Mouse (Mus musculus): ENCODE data around the gene Zscan26.
"Not testable (repeated sequence)": the region's sequence is repeated elsewhere in the genome, so short reads cannot be mapped to it uniquely, and the experiment has no call there.

Zscan26 gene

GRCm38 (mm10) chr13:21453449-21453848, at the start of gene Zscan26:
Gene Zscan26, minus strand, starts transcription at chr13:21453730.
- DNase-seq (ENCODE audit: low read depth, low spot score) = peak; percentile 86

GRCm38 (mm10) chr13:21502296-21502695, 48.8 kb upstream of the Zscan26 start:
- DNase-seq (ENCODE audit: low read depth, low spot score) = no peak

DNA sequence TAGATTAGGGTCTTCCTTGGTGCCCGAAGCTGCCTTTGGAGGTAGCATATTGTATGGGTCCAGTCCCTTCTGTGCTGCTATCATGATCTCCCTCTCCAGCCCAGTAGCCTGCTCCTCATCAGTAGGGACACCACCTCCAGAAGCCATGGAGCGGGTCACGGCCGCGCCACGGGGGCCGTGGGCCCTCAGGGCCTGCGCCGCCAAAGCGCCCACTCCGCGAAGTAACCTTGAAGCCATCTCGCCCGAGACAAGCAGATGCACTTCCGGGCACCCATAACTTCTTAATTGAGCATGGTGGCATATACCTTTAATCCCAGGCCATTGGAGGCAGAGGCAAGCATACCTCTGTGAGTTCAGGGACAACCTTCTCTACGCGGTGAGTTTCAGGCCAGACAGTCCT, 47.7 kb upstream of the Zscan26 start, which contains the start of gene Gm11273:
Gene Gm11273, minus strand, starts transcription at position 237 of the 400 bp plus-strand sequence.
- DNase-seq (ENCODE audit: low read depth, low spot score) = not testable (repeated sequence)

DNA sequence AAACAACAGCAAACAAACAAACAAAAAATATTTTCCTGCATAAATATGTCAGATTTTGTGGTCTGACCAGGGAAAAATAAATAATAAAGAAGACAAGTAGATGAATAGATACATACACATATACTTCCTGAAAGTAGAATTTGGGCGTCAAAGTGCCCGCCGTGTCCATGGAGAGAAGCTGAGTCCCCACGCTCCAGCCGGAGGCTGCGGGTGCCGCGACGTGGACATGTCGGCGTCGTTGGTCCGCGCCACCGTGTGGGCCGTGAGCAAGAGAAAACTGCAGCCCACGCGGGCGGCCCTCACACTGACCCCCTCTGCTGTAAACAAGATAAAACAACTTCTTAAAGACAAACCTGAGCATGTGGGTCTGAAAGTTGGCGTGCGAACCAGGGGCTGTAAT, 41.5 kb upstream of the Zscan26 start, which contains the start of gene AK157302:
Gene AK157302, plus strand, starts transcription at position 144 of the 400 bp plus-strand sequence.
- DNase-seq (ENCODE audit: low read depth, low spot score) = no peak

DNA sequence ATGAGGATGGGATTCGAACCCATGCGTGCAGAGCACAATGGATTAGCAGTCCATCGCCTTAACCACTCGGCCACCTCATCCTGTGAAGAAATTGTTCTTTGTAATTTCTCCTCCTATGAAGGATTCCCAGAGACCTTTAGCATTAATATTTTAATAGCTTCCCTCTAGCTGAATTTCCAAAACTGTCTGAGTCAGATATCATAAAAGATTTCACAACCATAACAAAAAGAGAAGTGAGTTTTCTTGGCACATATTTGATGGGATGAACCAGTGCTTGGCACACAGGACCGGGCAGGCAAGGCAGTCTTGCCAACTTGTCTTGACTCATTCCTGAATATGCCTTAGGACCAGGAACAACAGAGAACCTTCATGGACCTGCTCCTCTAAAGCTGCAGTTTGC, 39.3 kb upstream of the Zscan26 start:
- DNase-seq (ENCODE audit: low read depth, low spot score) = no peak

GRCm38 (mm10) chr13:21486881-21487280, 33.4 kb upstream of the Zscan26 start:
- DNase-seq (ENCODE audit: low read depth, low spot score) = no peak

DNA sequence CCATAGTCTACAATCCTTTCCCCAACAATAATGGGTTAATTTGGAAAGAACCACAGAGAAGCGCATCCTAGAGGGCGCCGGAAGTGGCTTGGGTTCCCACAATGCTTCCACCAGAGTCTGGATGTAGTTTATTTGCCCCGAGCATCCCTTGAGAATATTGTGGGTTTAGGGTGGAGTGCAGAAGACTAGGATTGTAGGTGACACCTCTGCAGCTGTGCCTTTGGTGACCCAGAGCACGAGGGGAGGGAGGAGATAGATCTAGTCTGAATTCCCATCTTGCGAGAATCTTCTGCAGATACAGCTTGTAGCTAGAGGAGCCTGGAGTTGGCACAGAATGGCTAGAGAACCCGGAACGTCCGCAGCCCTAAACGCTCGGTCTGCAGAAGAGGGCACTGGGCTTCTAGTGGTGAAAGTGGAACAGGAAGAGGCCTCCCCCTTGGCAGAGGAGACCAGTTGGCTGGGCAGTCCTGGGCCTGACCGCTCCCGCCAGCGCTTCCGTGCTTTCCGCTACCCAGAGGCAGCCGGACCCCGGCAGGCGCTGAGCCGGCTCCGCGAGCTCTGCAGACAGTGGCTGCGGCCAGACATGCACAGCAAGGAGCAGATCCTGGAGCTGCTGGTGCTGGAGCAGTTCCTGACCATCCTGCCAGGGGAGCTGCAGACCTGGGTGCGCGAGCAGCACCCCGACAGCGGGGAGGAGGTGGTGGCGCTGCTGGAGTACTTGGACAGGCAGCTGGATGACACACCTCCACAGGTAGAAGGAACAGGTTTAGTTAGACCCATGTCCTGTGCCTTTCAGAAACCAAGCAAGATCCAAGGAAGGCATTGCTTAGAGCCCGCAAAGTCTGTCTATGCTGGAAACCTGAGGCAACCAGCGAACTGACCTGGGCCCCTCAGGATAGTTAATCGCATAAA, 25.5 kb upstream of the Zscan26 start, which contains the start of the genes Zkscan4 and Gm10065:
Gene Zkscan4, plus strand, starts transcription at position 149 of the 912 bp plus-strand sequence.
Gene Gm10065, minus strand, starts transcription at position 683 of the 912 bp plus-strand sequence.
- peak; percentile 38 for DNase-seq (ENCODE audit: low read depth, low spot score)

- no peak for DNase-seq (ENCODE audit: low read depth, low spot score)
Observed at GRCm38 (mm10) chr13:21472427-21472826, 18.9 kb upstream of the Zscan26 start.

GRCm38 (mm10) chr13:21469097-21469496, 15.6 kb upstream of the Zscan26 start:
- no peak for DNase-seq (ENCODE audit: low read depth, low spot score)

- DNase-seq (ENCODE audit: low read depth, low spot score) = peak; percentile 81
Observed at GRCm38 (mm10) chr13:21468061-21469019, 14.8 kb upstream of the Zscan26 start, which contains the start of gene Nkapl. Gene Nkapl, minus strand, starts transcription at chr13:21468509.

- DNase-seq (ENCODE audit: low read depth, low spot score) = no peak
Observed at GRCm38 (mm10) chr13:21467336-21467735, 13.8 kb upstream of the Zscan26 start.

GRCm38 (mm10) chr13:21462516-21462915, 9.0 kb upstream of the Zscan26 start:
- not testable (repeated sequence) for DNase-seq (ENCODE audit: low read depth, low spot score)

GRCm38 (mm10) chr13:21456347-21456746, 2.8 kb upstream of the Zscan26 start:
- no peak for DNase-seq (ENCODE audit: low read depth, low spot score)

- no peak for DNase-seq (ENCODE audit: low read depth, low spot score)
Observed at GRCm38 (mm10) chr13:21454133-21454532, 603 bp upstream of the Zscan26 start.

- no peak for DNase-seq (ENCODE audit: low read depth, low spot score)
Observed at GRCm38 (mm10) chr13:21453042-21453441, 488 bp downstream of the Zscan26 start.

DNA sequence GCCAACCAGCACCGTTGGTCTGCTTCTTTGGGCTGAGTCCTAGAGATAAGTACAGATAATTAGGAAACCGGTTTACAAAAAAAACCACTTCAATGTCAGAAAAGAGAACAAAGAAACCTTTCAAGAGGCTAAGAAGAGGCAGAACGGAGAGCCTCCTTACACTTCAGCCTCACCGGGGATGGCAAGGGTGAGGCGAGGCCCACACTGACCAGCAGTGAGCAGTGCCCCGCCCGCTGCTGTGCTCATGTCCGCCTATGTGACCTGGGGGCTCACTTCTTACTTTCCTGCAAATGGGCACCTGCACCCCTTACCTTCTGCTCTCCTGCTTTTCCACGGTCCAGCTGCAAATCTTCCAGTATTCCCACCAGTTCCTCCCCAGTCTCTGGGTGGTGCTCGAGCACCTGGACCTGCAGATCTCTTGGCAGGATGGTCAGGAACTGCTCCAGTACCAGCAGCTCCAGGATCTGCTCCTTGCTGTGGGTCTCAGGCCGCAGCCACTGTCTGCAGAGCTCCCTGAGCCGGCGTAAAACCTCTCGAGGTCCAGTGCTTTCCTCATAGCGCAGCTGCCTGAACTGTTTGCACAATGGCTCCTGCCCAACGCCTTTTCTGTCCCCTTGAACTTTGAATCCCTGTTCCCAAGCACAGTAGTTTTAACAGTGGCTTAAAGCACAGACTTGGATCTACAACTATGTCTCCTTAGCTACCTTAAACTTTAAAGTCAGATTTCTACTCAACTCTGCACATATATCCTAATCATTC, 5.5 kb downstream of the Zscan26 start:
- no peak for DNase-seq (ENCODE audit: low read depth, low spot score)

- no peak for DNase-seq (ENCODE audit: low read depth, low spot score)
Observed at GRCm38 (mm10) chr13:21446796-21447195, 6.7 kb downstream of the Zscan26 start.

DNA sequence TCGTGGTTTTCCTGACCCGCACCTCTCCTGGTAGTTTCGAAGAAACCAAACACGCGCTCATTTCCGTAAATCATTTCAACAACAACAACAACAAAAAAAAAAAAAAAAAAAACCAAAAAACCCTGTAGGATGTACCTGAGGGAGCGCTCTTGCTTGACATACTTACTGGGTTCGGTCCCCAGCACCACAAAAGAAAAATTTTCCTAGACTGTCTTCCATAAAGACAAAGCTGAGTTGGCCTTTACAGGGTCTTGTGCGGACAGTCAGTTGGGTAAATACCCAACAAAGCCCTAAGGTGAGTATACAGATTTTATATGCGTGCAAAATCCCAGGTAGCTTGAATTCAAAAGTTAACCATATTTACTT, 12.3 kb downstream of the Zscan26 start:
- DNase-seq (ENCODE audit: low read depth, low spot score) = no peak

GRCm38 (mm10) chr13:21440503-21441206, 12.9 kb downstream of the Zscan26 start, which contains the start of gene Pgbd1:
Gene Pgbd1, minus strand, starts transcription at chr13:21441058.
- DNase-seq (ENCODE audit: low read depth, low spot score) = peak; percentile 72

GRCm38 (mm10) chr13:21435476-21435875, 18.1 kb downstream of the Zscan26 start:
- no peak for DNase-seq (ENCODE audit: low read depth, low spot score)

Data from forelimb bud, embryonic 11.5 days (tissue).